In the genomic region with DNA sequence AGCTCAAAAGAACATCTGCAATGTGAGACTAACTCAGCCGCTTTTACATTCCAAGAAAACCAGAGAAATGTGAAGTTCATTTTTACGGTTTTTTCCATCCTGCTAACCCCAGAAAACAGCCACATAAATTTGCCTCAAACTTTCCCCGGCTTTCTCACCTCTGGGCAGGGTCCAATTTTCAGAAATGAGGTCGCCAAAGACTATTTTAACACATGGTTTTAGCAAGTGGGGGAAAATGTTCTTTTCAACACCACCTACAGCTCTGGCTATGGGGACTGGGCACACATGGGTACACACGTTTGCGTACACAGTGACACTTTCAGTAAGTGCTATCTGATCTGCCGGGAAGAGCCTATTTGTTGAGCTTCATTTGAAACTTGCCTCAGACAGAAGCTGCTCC, we compare ENCODE assay signal across 27 mouse cellular contexts. TPM values are rescaled to one million over a fixed set of nuclear protein-coding genes. Genes with fewer than 3 reads are reported as not detected.
A peak's percentile ranks its signal among the peaks of the same experiment; 100 is the strongest.
DNase-seq lines count a peak whose midpoint lies in the region; ATAC-seq and TF ChIP-seq lines count a peak whose summit lies in the region.
"Had no signal": no experiment of that assay in that cellular context is flagged by ENCODE, and none has a peak within 500 bp of the region (broad histone marks: within the 10 kb centered on the region; RNA-seq: fewer than 3 reads in every experiment).

No protein-coding gene starts in this region.

- no peak overlapping the region for H3K4me2 ChIP-seq in kidney, embryonic 15.5 days
- H3K4me2 ChIP-seq in CH12.LX (ENCODE audit: insufficient read depth, low read depth, poor library complexity, severe bottlenecking) = no peak overlapping the region
- H3K4me2 ChIP-seq: forebrain, embryonic 15.5 days; heart, embryonic 12.5 days; hindbrain, embryonic 14.5 days; lung, embryonic 15.5 days; midbrain, embryonic 12.5 days; neural tube, embryonic 12.5 days had no signal

- dilution Hi-C loops in CH12.LX (cut with MboI; ENCODE audit: extremely low pct_ligation_motif_present, extremely low pct_unique_long_range_greater_than_20kb, low sequenced_read_pairs) = no loop called here

- no peak for TF ChIP-seq CTCF in CH12.LX (conservative IDR thresholded peaks at IDR 0.05 in 1 of 2, IDR thresholded peaks at IDR 0.05 in 1 of 2; ENCODE audit: low read depth in 2 of 2, low read length in 2 of 2)

- TF ChIP-seq EP300 in CH12.LX (IDR thresholded peaks at IDR 0.05; ENCODE audit: low read length) = no peak

- peak overlapping the region; percentile 84 for H3K27ac ChIP-seq in kidney, embryonic 15.5 days
- no peak overlapping the region for H3K27ac ChIP-seq in CH12.LX (ENCODE audit: insufficient read depth, low read depth)
- H3K27ac ChIP-seq: forebrain, embryonic 15.5 days; hindbrain, embryonic 14.5 days; layer of hippocampus, adult 2 months; liver, embryonic 14.5 days; lung, embryonic 15.5 days; macrophage; midbrain, embryonic 12.5 days; neural tube, embryonic 12.5 days had no signal

- no peaks in the 10 kb centered on the region for H3K9me3 ChIP-seq in kidney, embryonic 15.5 days (replicated peaks)
- no peaks in the 10 kb centered on the region for H3K9me3 ChIP-seq in CH12.LX (replicated peaks; ENCODE audit: low read length)
- H3K9me3 ChIP-seq: forebrain, embryonic 15.5 days; lung, embryonic 15.5 days; midbrain, embryonic 12.5 days; neural tube, embryonic 12.5 days had no signal

- no peaks in the 10 kb centered on the region for H3K79me2 ChIP-seq in CH12.LX (replicated peaks; ENCODE audit: control insufficient read depth, extremely low read depth, insufficient read depth, poor library complexity, severe bottlenecking)

- H3K27me3 ChIP-seq in kidney, embryonic 15.5 days = no peaks in the 10 kb centered on the region
- H3K27me3 ChIP-seq in CH12.LX (replicated peaks) = no peaks in the 10 kb centered on the region
- H3K27me3 ChIP-seq: forebrain, embryonic 15.5 days; heart, embryonic 12.5 days; lung, embryonic 15.5 days; midbrain, embryonic 12.5 days; neural tube, embryonic 12.5 days had no signal

- no peak for DNase-seq in kidney, adult 11 months
- DNase-seq in CH12.LX (ENCODE audit: extremely low read depth) (no peak), adipocyte (ENCODE audit: low spot score) (no peak)
- DNase-seq in brain, adult 2 months (ENCODE audit: low read depth, low spot score) = peak; percentile 48
- peak; percentile 5 to 12 for DNase-seq in kidney, postnatal 25 days
- DNase-seq in lung, postnatal 14 days = no peak
- DNase-seq: adrenal gland, postnatal 25 days; cerebellum, adult 11-12 months; cerebellum, postnatal 14 days; embryo, embryonic 11 days; gastrocnemius, postnatal 10 days; heart, adult 11 months; left cerebral cortex, postnatal 4 days; thymus, postnatal 4 days had no signal

- no peak for ATAC-seq in kidney, embryonic 15.5 days (replicated peaks; ENCODE audit: low FRiP score)
- no peak for ATAC-seq in megakaryocyte, adult 5-6 weeks (ENCODE audit: poor library complexity, severe bottlenecking)
- ATAC-seq: CD4-positive, CD25-positive, alpha-beta regulatory T cell, adult 4 months; forebrain, embryonic 15.5 days had no signal

- H3K4me1 ChIP-seq in kidney, embryonic 15.5 days = peaks cover 10% of the 10 kb centered on the region
- H3K4me1 ChIP-seq in CH12.LX (ENCODE audit: control insufficient read depth in 1 of 2, insufficient read depth in 2 of 2) = peaks cover 4 to 10% of the 10 kb centered on the region in 2 experiments; a peak in 3 of 4 replicates
- H3K4me1 ChIP-seq: forebrain, embryonic 15.5 days; heart, embryonic 12.5 days; midbrain, embryonic 12.5 days; neural tube, embryonic 12.5 days had no signal

- TF ChIP-seq RAD21 in CH12.LX (IDR thresholded peaks at IDR 0.05; ENCODE audit: low read depth, low read length) = no peak

- no peak overlapping the region for H3K9ac ChIP-seq in kidney, embryonic 15.5 days
- no peak overlapping the region for H3K9ac ChIP-seq in CH12.LX (ENCODE audit: insufficient read depth, low read depth)
- H3K9ac ChIP-seq: forebrain, embryonic 15.5 days; heart, embryonic 12.5 days; hindbrain, embryonic 14.5 days; liver, embryonic 14.5 days; lung, embryonic 15.5 days; midbrain, embryonic 12.5 days; neural tube, embryonic 12.5 days had no signal

- 53% methylated on average over 7 of the region's 7 CpGs for WGBS in kidney, embryonic 15.5 days

- TF ChIP-seq POLR2A in CH12.LX (IDR thresholded peaks at IDR 0.05; ENCODE audit: low read depth, low read length) = no peak

- in situ Hi-C loops in CH12.LX (cut with MboI; ENCODE audit: low pct_ligation_motif_present, low pct_unique_long_range_greater_than_20kb, low sequenced_read_pairs) = loop anchor here (10.0 kb wide), 1 partner anchor 184 kb away; no protein-coding TSS in a partner anchor

- no peak overlapping the region for H3K4me3 ChIP-seq in kidney, embryonic 15.5 days (replicated peaks)
- H3K4me3 ChIP-seq in CH12.LX (replicated peaks in 1 of 3; ENCODE audit: low read depth in 2 of 3, low read length in 2 of 3, poor library complexity in 1 of 3) = no peak overlapping the region
- H3K4me3 ChIP-seq: forebrain, embryonic 15.5 days; heart, embryonic 12.5 days; layer of hippocampus, adult 2 months; lung, embryonic 15.5 days; midbrain, embryonic 12.5 days; neural tube, embryonic 12.5 days had no signal

- no peaks in the 10 kb centered on the region for H3K36me3 ChIP-seq in kidney, embryonic 15.5 days
- H3K36me3 ChIP-seq in CH12.LX (replicated peaks in 1 of 2; ENCODE audit: control insufficient read depth in 1 of 2, insufficient read depth in 1 of 2, low read length in 1 of 2) = no peaks in the 10 kb centered on the region
- H3K36me3 ChIP-seq: forebrain, embryonic 15.5 days; G1E; heart, embryonic 12.5 days; lung, embryonic 15.5 days; midbrain, embryonic 12.5 days; neural tube, embryonic 12.5 days had no signal

TF ChIP-seq in CH12.LX, 34 proteins besides CTCF, POLR2A, EP300 and RAD21:
- 0 out of 2 replicates have a peak, but pooled peaks have one; percentile 13 for TF ChIP-seq ETS1 (conservative IDR thresholded peaks at IDR 0.05; ENCODE audit: low read depth, low read length)
- no peak for TF ChIP-seq KAT2A (IDR thresholded peaks at IDR 0.05; ENCODE audit: insufficient replicate concordance, low read length)

RNA-seq across cellular contexts. Expression of gene Hhat, which starts 40.5 kb away (rescaled TPM):
- 13.7 and 15.4 TPM in 2 replicates for polyA plus RNA-seq in kidney, embryonic 15.5 days (2015; fragmentation: Nextera tagmentation; extraction: Ambion mirVana)
- total RNA-seq in CH12.LX (2012; rRNA removed) = 0.21 and 0.29 TPM in 2 replicates
- total RNA-seq in CH12.LX (2014; rRNA removed) = 1.1 and 1.4 TPM in 2 replicates
- polyA plus RNA-seq in CH12.LX (2012; ENCODE audit: insufficient read length, low read depth) = 1.2 and 1.8 TPM in 2 replicates
- total RNA-seq in megakaryocyte, adult 5-6 weeks (2015) = 1.1 TPM in 2 replicates
- total RNA-seq in megakaryocyte, adult 5-6 weeks (2017) = 0.99 and 2.6 TPM in 2 replicates
- polyA plus RNA-seq: G1E had no signal

Comparison
In these comparisons a context has a peak if more than half of its experiments do, and no peak if none do; other contexts are left out.
1. DNase-seq: peak in brain, adult 2 months (single experiment) and kidney, postnatal 25 days (2 of 2); none in kidney, adult 11 months (single experiment), CH12.LX (single experiment), lung, postnatal 14 days (single experiment) and adipocyte (single experiment).